Mouse (Mus musculus): ENCODE data around the gene Pgp.
"Not testable (repeated sequence)": the region's sequence is repeated elsewhere in the genome, so short reads cannot be mapped to it uniquely, and the experiment has no call there.

Pgp gene

GRCm38 (mm10) chr17:24469910-24470602 lies at the start of gene Pgp, which contains the start of gene E4f1:
TSS of gene Pgp (plus strand) at chr17:24470392.
TSS of gene E4f1 (minus strand) at chr17:24470313.
- CTCF ChIA-PET: interaction anchor here in 3 of 4 experiments (0.5 to 2.5 kb wide), 8 partner anchors 9 to 222 kb away, joined by 3 to 45 read pairs (median 3); partner anchors contain the start of gene Mlst8 (in 1 of the 3)
- POLR2A ChIA-PET: interaction anchor here (0.6 to 24.5 kb wide), 42 partner anchors 8 to 627 kb away, joined by 3 to 396 read pairs (median 4); partner anchors contain the start of genes Mlst8 (in 3 of the 4), Pkd1 (in 3 of the 4), Traf7 (in 3 of the 4) and Zfp598 (in 2 of the 4)

- CTCF ChIA-PET: interaction anchor here in 2 of 4 experiments (0.5 kb wide), 2 partner anchors 272 to 375 kb away, joined by 5 to 7 read pairs; no protein-coding TSS in a partner anchor
Measured at GRCm38 (mm10) chr17:24423114-24423513, 47.1 kb upstream of the Pgp start.

GRCm38 (mm10) chr17:24424489-24424888 lies 45.7 kb upstream of the Pgp start:
- ChIA-PET POLR2A (interaction anchor here in 3 of 4 experiments (0.6 to 4.4 kb wide), 15 partner anchors 9 to 104 kb away, joined by 3 to 54 read pairs (median 4); partner anchors contain the start of genes Rnps1 (in 2 of the 3), Traf7 (in 2 of the 3), Abca3 (in 1 of the 3) and Dnase1l2 (in 1 of the 3)), CTCF (no interaction called here)

More at GRCm38 (mm10) chr17:24423114-24423513, 47.1 kb upstream of the Pgp start:
- POLR2A ChIA-PET: interaction anchor here in 3 of 4 experiments (0.7 to 4.4 kb wide), 22 partner anchors 8 to 717 kb away, joined by 3 to 54 read pairs (median 5); partner anchors contain the start of genes Rnps1 (in 2 of the 3), Traf7 (in 2 of the 3), Ccnf (in 1 of the 3) and Fahd1 (in 1 of the 3)

GRCm38 (mm10) chr17:24425326-24425725 lies 44.9 kb upstream of the Pgp start:
- POLR2A ChIA-PET: interaction anchor here in 3 of 4 experiments (0.6 to 9.9 kb wide), 8 partner anchors 10 to 359 kb away, joined by 3 to 123 read pairs (median 9); partner anchors contain the start of genes Rnps1 (in 2 of the 3), Mlst8 (in 1 of the 3) and Traf7 (in 1 of the 3)
- CTCF ChIA-PET: not testable (repeated sequence)

- ChIA-PET CTCF (interaction anchor here in 2 of 4 experiments (0.5 to 1.0 kb wide), 3 partner anchors 193 to 1142 kb away, joined by 3 to 7 read pairs (median 3); no protein-coding TSS in a partner anchor), POLR2A (interaction anchor here (0.5 to 9.9 kb wide), 37 partner anchors 8 to 254 kb away, joined by 3 to 201 read pairs (median 5); partner anchors contain the start of genes Rnps1 (in 3 of the 4), Traf7 (in 3 of the 4), Mlst8 (in 2 of the 4) and Ccnf (in 1 of the 4))
Measured at GRCm38 (mm10) chr17:24425905-24426304, 44.3 kb upstream of the Pgp start.

- ChIA-PET CTCF (interaction anchor here in 3 of 4 experiments (0.5 to 1.3 kb wide), 10 partner anchors 10 to 1141 kb away, joined by 3 to 7 read pairs (median 3); no protein-coding TSS in a partner anchor), POLR2A (interaction anchor here (0.5 to 9.9 kb wide), 69 partner anchors 7 to 382 kb away, joined by 3 to 201 read pairs (median 4); partner anchors contain the start of genes Pkd1 (in 3 of the 4), Rnps1 (in 3 of the 4), Traf7 (in 3 of the 4) and Abca3 (in 2 of the 4))
Measured at GRCm38 (mm10) chr17:24426471-24427169, 43.6 kb upstream of the Pgp start, which contains the start of gene Eci1. TSS of gene Eci1 (plus strand) at chr17:24426641.

GRCm38 (mm10) chr17:24427170-24427557 lies 43.0 kb upstream of the Pgp start:
- CTCF ChIA-PET: interaction anchor here in 3 of 4 experiments (0.6 to 1.3 kb wide), 6 partner anchors 10 to 220 kb away, joined by 3 to 4 read pairs (median 3); no protein-coding TSS in a partner anchor
- POLR2A ChIA-PET: interaction anchor here (0.5 to 9.9 kb wide), 59 partner anchors 8 to 383 kb away, joined by 3 to 201 read pairs (median 4); partner anchors contain the start of genes Pkd1 (in 3 of the 4), Rnps1 (in 3 of the 4), Traf7 (in 3 of the 4) and Abca3 (in 2 of the 4)

GRCm38 (mm10) chr17:24429201-24429983 lies 40.8 kb upstream of the Pgp start:
- CTCF ChIA-PET: interaction anchor here in 3 of 4 experiments (0.6 to 1.4 kb wide), 7 partner anchors 11 to 261 kb away, joined by 3 to 6 read pairs (median 3); partner anchors contain the start of gene Syngr3 (in 1 of the 3)
- POLR2A ChIA-PET: interaction anchor here (0.6 to 9.9 kb wide), 37 partner anchors 7 to 861 kb away, joined by 3 to 201 read pairs (median 4); partner anchors contain the start of genes Rnps1 (in 3 of the 4), Ccnf (in 2 of the 4), Pkd1 (in 2 of the 4) and Traf7 (in 2 of the 4)

GRCm38 (mm10) chr17:24437016-24437415 lies 33.2 kb upstream of the Pgp start:
- POLR2A ChIA-PET: interaction anchor here in 3 of 4 experiments (0.8 to 6.2 kb wide), 17 partner anchors 9 to 198 kb away, joined by 3 to 63 read pairs (median 5); partner anchors contain the start of genes Eci1 (in 3 of the 3), Rnps1 (in 2 of the 3), E4f1 (in 1 of the 3) and Pgp (in 1 of the 3)
- CTCF ChIA-PET: interaction anchor here in 3 of 4 experiments (0.5 to 2.4 kb wide), 12 partner anchors 9 to 468 kb away, joined by 3 to 7 read pairs (median 3); partner anchors contain the start of gene Eci1 (in 1 of the 3)

GRCm38 (mm10) chr17:24440377-24440776 lies 29.8 kb upstream of the Pgp start:
- POLR2A ChIA-PET: interaction anchor here in 3 of 4 experiments (0.6 to 6.2 kb wide), 25 partner anchors 8 to 199 kb away, joined by 3 to 63 read pairs (median 3); partner anchors contain the start of genes Eci1 (in 2 of the 3), Mlst8 (in 2 of the 3), Rnps1 (in 2 of the 3) and Abca3 (in 1 of the 3)

GRCm38 (mm10) chr17:24441148-24441547 lies 29.0 kb upstream of the Pgp start:
- ChIA-PET POLR2A (interaction anchor here in 3 of 4 experiments (0.9 to 6.2 kb wide), 19 partner anchors 9 to 228 kb away, joined by 3 to 63 read pairs (median 3); partner anchors contain the start of genes Eci1 (in 2 of the 3), Abca3 (in 1 of the 3), Pkd1 (in 1 of the 3) and Rnps1 (in 1 of the 3)), CTCF (interaction anchor here in 2 of 4 experiments (0.6 to 1.7 kb wide), 6 partner anchors 9 to 597 kb away, joined by 4 to 5 read pairs (median 4); partner anchors contain the start of genes Mlst8 (in 1 of the 2), Prss32 (in 1 of the 2) and Prss41 (in 1 of the 2))

More at GRCm38 (mm10) chr17:24440377-24440776, 29.8 kb upstream of the Pgp start:
- CTCF ChIA-PET: interaction anchor here in 2 of 4 experiments (0.8 to 1.7 kb wide), 7 partner anchors 9 to 597 kb away, joined by 3 to 5 read pairs (median 4); partner anchors contain the start of genes Mlst8 (in 1 of the 2), Prss32 (in 1 of the 2), Prss41 (in 1 of the 2) and Rnps1 (in 1 of the 2)

- ChIA-PET CTCF (interaction anchor here in 2 of 4 experiments (0.6 to 1.2 kb wide), 3 partner anchors 22 to 49 kb away, joined by 3 to 8 read pairs (median 4); partner anchors contain the start of gene Mlst8 (in 1 of the 2)), POLR2A (interaction anchor here (0.6 to 1.7 kb wide), 17 partner anchors 9 to 227 kb away, joined by 3 to 11 read pairs (median 3); partner anchors contain the start of genes Mlst8 (in 1 of the 4), Pkd1 (in 1 of the 4), Traf7 (in 1 of the 4) and Zfp598 (in 1 of the 4))
Measured at GRCm38 (mm10) chr17:24442107-24442506, 28.1 kb upstream of the Pgp start.

GRCm38 (mm10) chr17:24442632-24443155 lies 27.5 kb upstream of the Pgp start, which contains the start of gene Dnase1l2:
TSS of gene Dnase1l2 (minus strand) at chr17:24443105.
- CTCF ChIA-PET: interaction anchor here in 2 of 4 experiments (0.5 to 1.2 kb wide), 5 partner anchors 21 to 73 kb away, joined by 3 to 8 read pairs (median 3); partner anchors contain the start of gene Mlst8 (in 1 of the 2)

GRCm38 (mm10) chr17:24443409-24443808 lies 26.8 kb upstream of the Pgp start:
- ChIA-PET CTCF (interaction anchor here in 2 of 4 experiments (0.6 to 1.1 kb wide), 2 partner anchors 49 to 52 kb away, joined by 3 to 4 read pairs; no protein-coding TSS in a partner anchor), POLR2A (interaction anchor here in 3 of 4 experiments (0.6 to 1.1 kb wide), 4 partner anchors 9 to 51 kb away, joined by 3 read pairs; no protein-coding TSS in a partner anchor)

More at GRCm38 (mm10) chr17:24442632-24443155, 27.5 kb upstream of the Pgp start, which contains the start of gene Dnase1l2:
- POLR2A ChIA-PET: interaction anchor here (0.6 to 1.7 kb wide), 20 partner anchors 8 to 226 kb away, joined by 3 to 11 read pairs (median 3); partner anchors contain the start of genes Mlst8 (in 1 of the 4), Npw (in 1 of the 4), Pkd1 (in 1 of the 4) and Traf7 (in 1 of the 4)
